Mouse (Mus musculus) induced T-regulatory cell, adult 2 months (primary cell): Measurements from ENCODE around the gene Fbxo6.
A peak's percentile ranks its signal among the peaks of the same experiment; 100 is the strongest.
"Not testable (repeated sequence)": the region's sequence is repeated elsewhere in the genome, so short reads cannot be mapped to it uniquely, and the experiment has no call there.

ENCODE experiments used
- DNase-seq: peaks from one replicate; pipeline ENCODE4 v3.0.0-alpha.2; 2012; ENCODE audit warnings: low read depth

Gene Fbxo6

GRCm38 (mm10) chr4:148151267-148152168 lies at the start of gene Fbxo6:
Gene Fbxo6 (minus strand): TSS chr4:148152140.
- DNase-seq = peak; percentile 92

- no peak for DNase-seq
Measured at GRCm38 (mm10) chr4:148198721-148199120, 46.8 kb upstream of the Fbxo6 start.

GRCm38 (mm10) chr4:148194400-148194799 lies 42.5 kb upstream of the Fbxo6 start:
- no peak for DNase-seq

- no peak for DNase-seq
Measured at GRCm38 (mm10) chr4:148192707-148193245, 40.8 kb upstream of the Fbxo6 start.

GRCm38 (mm10) chr4:148188767-148189166 lies 36.8 kb upstream of the Fbxo6 start:
- DNase-seq = not testable (repeated sequence)

GRCm38 (mm10) chr4:148185819-148186218 lies 33.9 kb upstream of the Fbxo6 start:
- DNase-seq = peak; percentile 12

GRCm38 (mm10) chr4:148184564-148184963 lies 32.6 kb upstream of the Fbxo6 start:
- no peak for DNase-seq

GRCm38 (mm10) chr4:148182363-148182762 lies 30.4 kb upstream of the Fbxo6 start:
- no peak for DNase-seq

GRCm38 (mm10) chr4:148181483-148181882 lies 29.5 kb upstream of the Fbxo6 start:
- no peak for DNase-seq

GRCm38 (mm10) chr4:148177716-148178115 lies 25.8 kb upstream of the Fbxo6 start:
- DNase-seq = no peak

- DNase-seq = not testable (repeated sequence)
Measured at GRCm38 (mm10) chr4:148176603-148177002, 24.7 kb upstream of the Fbxo6 start.

GRCm38 (mm10) chr4:148174495-148174862 lies 22.5 kb upstream of the Fbxo6 start:
- DNase-seq = no peak

GRCm38 (mm10) chr4:148173811-148174494 lies 22.0 kb upstream of the Fbxo6 start:
- no peak for DNase-seq

- DNase-seq = no peak
Measured at GRCm38 (mm10) chr4:148171261-148171660, 19.3 kb upstream of the Fbxo6 start.

GRCm38 (mm10) chr4:148170842-148171241 lies 18.9 kb upstream of the Fbxo6 start:
- DNase-seq = peak; percentile 79

GRCm38 (mm10) chr4:148169586-148169985 lies 17.6 kb upstream of the Fbxo6 start:
- DNase-seq = peak; percentile 36

- peak; percentile 85 for DNase-seq
Measured at GRCm38 (mm10) chr4:148168287-148168686, 16.3 kb upstream of the Fbxo6 start.

GRCm38 (mm10) chr4:148166986-148167385 lies 15.0 kb upstream of the Fbxo6 start:
- DNase-seq = peak; percentile 84

GRCm38 (mm10) chr4:148166431-148166830 lies 14.5 kb upstream of the Fbxo6 start:
- DNase-seq = no peak

GRCm38 (mm10) chr4:148165551-148165950 lies 13.6 kb upstream of the Fbxo6 start:
- DNase-seq = no peak

GRCm38 (mm10) chr4:148164461-148164860 lies 12.5 kb upstream of the Fbxo6 start:
- DNase-seq = no peak

- DNase-seq = peak; percentile 80
Measured at GRCm38 (mm10) chr4:148164002-148164439, 12.1 kb upstream of the Fbxo6 start.
